Mouse (Mus musculus) kidney, adult 2 months (tissue): ENCODE results near the gene Zfp799.

ENCODE experiments used
- CTCF ChIP-seq: fragments of 200-500 bp; conservative IDR thresholded peaks from 2 replicates; pipeline ENCODE4 v1.5.1; 2011; ENCODE audit warnings: low read depth, mild to moderate bottlenecking, control low read depth, low read length, moderate library complexity, mixed read lengths; ENCODE audit not compliant: insufficient read depth, insufficient read length
- POLR2A ChIP-seq: fragments of 200-500 bp; IDR thresholded peaks from one replicate; pipeline ENCODE4 v1.6.1; 2011; ENCODE audit warnings: low read depth, low read length, control low read depth

GRCm38 (mm10) chr17:32871483-32871882 is 41.4 kb upstream of the Zfp799 start:
- TF ChIP-seq CTCF (no peak), POLR2A (no peak)
